Mouse (Mus musculus) cerebellum, postnatal 25 days (tissue): Measurements from ENCODE around the gene Ppp3ca.

ENCODE experiments used
- DNase-seq, 2 experiments: peaks; one replicate each; pipeline ENCODE4 v3.0.0; 2021; ENCODE audit warnings: mixed read lengths in 2 of 2

Gene Ppp3ca

DNA sequence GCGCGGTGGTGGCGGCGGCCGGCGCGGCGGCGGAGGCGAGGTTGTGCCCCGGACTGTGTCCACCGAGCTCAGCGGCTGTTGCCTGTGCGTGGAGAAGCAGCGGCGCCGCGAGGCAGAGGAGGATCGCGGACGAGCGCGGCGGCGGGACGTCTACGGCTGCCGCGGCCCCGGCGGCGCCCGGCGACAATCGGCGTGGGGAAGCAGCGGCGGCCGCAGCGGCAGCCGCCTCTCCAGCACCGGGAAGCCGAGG lies at the start of gene Ppp3ca:
Gene Ppp3ca (plus strand): TSS at position 15 of the 250 bp plus-strand sequence.
- DNase-seq = no peak

DNA sequence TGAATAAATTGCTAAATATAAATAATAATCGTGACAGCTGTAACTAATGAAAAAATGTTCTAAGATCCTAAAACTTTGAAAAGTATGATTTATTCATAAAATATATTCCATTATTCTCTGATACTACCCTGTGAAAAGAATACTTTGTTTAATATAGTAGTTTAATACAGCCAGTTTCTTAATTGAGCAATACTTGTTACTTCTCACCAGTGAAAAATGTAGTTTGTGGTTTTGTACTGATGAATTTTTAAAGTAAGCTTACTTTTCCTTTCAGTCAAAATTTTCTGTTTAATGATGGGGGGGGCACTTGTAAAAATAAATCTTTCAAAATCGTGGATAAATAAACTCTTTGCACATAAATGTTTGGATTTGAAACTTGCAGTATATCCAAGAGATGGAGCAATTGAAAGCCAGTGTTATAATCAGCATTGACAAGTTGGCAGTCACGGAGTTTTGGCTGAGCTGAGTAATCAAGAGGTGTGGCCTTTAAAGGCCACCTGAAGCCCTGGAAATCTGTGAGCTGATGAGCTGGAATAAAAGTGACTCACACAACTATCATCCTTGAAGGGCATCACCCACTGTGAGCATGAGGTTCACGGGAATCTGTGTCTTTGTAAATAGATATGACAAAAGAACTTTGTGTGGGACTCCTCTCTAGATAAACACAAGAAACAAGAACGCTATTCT lies 29.2 kb upstream of the Ppp3ca start:
- peak in 1 of 2 experiments; percentile 29 for DNase-seq

- DNase-seq = peak; percentile 27 to 51
Measured at GRCm38 (mm10) chr3:136650966-136651365, 19.0 kb upstream of the Ppp3ca start.

GRCm38 (mm10) chr3:136651496-136651895 lies 18.4 kb upstream of the Ppp3ca start:
- DNase-seq = no peak

DNA sequence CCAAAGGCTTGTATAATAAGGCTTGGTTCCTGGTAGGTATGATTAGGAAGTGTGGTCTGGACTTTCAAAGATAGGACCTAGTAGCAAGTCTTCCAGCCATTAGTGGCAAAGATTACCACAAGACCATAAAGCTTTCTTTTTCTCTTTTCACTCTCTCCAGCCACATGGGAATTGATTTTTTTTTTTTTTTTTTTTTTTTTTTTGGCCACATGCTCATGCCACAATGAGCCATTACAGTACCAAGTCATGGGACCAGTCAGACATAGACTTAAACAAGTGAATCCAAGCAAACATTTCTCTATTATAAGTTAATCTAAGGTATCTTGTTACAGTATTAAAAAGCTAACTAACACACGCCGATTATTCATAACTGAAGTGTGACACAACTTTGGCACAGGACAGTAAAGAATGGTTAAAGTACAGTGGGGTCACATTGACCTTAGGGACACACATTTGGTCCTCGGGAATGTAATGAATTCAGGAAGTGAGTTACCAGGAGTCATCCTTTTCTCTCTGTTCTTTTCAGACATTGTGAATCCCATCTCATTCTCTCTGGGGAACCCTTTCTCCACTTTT lies 13.4 kb upstream of the Ppp3ca start:
- DNase-seq = no peak

- DNase-seq = no peak
Measured at GRCm38 (mm10) chr3:136658681-136659080, 11.2 kb upstream of the Ppp3ca start.

- no peak for DNase-seq
Measured at GRCm38 (mm10) chr3:136665119-136665518, 4.8 kb upstream of the Ppp3ca start.

- DNase-seq = peak; percentile 96 to 97
Measured at GRCm38 (mm10) chr3:136668072-136668471, 1.9 kb upstream of the Ppp3ca start.

GRCm38 (mm10) chr3:136669231-136670109 lies 454 bp upstream of the Ppp3ca start:
- DNase-seq = peak; percentile 100

GRCm38 (mm10) chr3:136670360-136671131 lies 622 bp downstream of the Ppp3ca start:
- DNase-seq = peak; percentile 80 to 83

DNA sequence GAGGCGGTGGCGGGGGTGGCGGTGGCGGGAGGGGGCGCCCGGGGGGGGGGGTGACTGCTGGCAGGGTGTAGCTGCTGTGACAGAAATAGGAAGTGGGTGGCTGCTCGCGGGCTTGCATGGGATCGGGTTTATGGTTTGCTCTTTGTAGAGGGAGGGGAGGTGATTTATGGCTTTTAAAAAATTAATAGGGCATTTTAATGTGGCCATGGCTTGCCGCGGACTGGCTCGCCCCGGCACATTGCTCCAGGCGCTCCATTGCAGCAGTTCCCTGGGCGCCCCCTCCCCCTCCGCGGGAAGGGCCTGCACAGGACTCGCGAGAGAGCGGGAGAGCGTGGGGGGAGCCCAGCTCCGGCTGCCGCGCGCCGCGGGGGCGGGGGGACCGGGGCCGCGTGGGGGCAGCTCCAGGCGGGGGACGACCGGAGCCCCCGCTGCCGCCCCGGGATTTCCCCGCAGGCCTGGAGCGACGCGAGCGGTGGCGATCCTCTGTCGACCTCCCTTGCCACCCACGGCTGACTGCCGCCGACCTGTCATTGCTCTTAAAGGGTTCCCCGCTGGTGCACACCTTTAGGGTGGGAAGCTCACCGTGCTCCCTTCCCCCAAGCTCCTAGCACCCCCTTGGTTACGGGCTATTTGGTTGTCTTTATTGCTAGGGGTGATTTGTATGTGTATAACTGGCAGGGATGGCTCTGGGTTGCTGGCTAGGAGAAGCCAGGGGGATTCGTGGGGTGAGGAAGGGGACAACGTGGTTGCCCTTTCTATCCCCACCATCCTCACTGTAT lies 1.4 kb downstream of the Ppp3ca start:
- DNase-seq = peak; percentile 83 to 89

DNA sequence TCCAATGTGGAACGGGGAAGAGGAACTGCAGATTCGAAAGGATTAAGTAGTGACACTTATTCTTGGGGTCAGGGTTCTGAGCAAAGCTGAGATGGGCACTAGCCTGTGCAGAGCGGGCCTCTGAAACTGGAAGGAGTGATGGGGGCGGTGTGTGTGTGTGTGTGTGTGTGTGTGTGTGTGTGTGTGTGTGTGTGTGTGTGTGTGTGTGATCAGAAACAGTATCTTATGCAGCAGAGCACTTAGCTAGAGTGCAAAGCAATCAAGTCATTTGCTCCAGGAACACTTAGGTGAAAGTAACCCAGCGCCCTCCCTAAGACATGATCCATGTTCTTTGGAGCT lies 2.0 kb downstream of the Ppp3ca start:
- DNase-seq = peak; percentile 56 to 58

DNA sequence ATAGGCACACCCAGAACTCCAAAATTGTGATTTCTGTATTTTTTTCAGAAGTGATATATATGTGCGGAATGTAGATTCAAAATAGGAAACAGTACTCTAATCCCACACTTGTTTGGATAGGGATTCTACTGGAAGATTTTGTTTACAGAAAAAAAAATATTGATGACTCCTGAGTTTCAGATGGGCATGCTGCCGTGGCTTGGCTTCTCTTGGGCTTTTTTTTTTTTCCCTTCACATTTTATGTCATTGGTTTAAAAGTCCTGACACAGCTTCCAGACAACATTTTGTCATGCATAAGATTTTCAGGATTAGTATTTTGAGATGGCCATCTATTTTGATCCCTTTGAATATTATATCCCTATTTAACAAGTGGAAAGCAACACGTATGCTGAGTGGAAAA lies 2.9 kb downstream of the Ppp3ca start:
- no peak for DNase-seq

GRCm38 (mm10) chr3:136673363-136673762 lies 3.4 kb downstream of the Ppp3ca start:
- no peak for DNase-seq

- DNase-seq = no peak
Measured at GRCm38 (mm10) chr3:136674486-136674885, 4.6 kb downstream of the Ppp3ca start.

DNA sequence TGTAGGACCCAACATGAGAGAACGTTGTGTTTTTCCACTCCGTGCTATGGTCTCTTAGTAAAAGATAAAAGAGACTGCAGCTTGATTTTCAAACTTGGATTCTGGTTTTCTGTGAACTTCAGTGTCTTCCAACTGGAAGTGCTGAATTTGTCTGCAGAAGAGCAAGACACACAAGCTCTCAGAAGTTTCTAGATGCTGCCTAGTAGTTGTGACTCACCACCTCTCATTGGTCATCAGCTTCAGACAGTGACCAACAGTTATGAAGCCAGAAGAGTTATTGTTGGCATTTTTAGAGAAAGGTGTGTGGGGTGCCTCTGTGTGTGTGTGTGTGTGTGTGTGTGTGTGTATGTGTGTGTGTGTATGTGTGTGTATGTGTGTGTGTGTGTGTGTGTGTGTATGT lies 7.1 kb downstream of the Ppp3ca start:
- DNase-seq = no peak

GRCm38 (mm10) chr3:136678386-136678785 lies 8.5 kb downstream of the Ppp3ca start:
- peak; percentile 48 to 66 for DNase-seq

DNA sequence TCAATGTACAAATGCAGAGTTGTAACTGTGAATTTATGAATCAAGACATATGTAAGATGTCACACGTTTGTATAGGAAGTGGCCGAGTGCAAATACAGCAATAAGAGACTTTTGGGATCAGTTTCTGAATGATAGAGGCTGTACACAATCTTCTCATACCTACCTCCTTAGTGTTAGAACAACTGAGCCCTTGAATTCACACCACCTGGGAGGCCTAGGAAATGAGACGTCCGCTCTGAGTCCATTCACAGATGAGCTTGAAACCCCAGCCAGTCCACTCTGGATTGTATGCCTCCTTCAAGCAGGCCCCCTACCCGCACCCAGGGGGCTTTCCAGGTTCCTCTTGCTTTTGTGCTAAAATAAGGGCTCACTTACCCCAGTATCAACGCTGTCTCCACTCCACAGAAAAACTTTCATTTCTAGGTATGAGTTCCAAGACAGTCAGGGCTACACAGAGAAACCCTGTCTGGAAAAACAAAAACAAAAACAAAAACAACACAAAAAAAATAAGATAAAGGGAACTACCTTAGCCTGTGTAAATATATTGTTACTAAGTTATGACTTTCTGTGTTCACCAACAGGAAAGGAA lies 10.1 kb downstream of the Ppp3ca start:
- DNase-seq = no peak

DNA sequence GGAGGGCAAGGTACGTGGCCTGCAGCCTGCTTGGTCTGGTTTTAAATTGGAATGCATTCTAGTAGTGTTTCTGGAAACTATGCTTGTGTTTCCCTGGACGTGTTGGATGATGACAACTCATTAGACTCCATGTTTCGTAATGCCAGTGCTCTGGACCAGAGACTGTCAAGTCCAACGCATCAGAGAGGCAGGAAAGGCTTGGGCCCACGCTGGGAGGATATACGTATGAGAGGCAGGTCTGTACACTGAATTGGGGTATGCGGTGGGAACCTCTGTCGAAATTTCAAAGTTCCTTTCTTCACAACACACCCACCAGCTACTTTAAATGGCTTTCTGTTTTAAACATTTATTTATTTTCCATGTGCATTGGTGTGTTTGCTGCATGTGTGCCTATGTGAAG lies 12.3 kb downstream of the Ppp3ca start:
- DNase-seq = no peak

DNA sequence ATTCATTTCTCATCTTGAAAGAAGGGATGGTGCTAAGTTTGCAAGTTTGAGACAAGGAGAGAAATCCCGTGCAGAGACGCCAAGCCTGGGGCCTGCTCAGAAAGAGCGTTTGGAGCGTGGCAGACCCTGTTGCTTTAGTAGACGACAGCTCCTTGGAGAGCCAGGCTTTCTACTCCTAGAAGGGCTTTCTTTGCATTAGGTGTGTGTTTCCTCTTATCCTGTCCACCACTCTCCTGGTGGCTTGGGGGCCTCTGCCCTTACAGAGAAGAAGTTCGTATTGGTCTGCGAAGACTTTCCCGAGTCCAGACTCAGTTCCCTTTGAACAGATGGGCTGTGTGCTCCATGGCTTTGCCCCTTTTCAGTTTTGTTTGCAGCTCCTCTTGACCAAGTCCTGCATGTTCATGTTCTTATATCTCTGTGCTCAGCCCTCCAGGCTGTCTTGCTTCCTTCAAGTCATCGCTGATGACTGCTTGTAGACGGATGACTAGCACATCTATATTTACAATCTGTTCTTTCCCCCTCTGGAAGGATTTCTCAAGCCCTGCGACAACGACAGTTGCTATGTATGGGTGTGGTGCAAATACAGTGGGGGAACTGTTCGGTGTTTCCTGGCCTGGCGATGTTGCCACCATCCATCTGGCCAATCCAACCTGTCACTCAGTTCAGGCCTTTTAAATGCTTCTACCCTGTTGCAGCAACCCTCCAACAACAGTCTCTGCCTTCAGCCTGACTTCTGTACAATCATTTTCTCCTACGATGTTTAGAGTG lies 14.5 kb downstream of the Ppp3ca start:
- DNase-seq = no peak

DNA sequence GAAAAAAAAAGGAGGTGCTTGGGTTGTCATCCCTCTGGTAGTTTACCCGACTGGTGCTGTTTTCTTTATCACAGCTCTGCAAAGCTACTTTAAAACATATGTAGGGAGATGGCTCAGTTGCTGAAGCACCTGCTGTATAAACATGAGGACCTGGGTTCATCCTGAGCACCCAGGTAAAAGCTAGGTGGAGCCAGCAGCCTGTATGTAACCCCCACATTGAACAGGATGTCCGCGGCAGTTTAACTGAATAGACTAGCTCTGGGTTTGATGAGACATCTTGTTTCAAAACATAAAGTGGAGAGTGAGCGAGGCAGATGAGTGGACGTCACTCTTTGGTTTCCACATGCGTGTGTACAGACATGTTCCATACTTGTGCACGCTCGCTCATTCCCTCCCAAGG lies 16.5 kb downstream of the Ppp3ca start:
- no peak for DNase-seq
